Mouse (Mus musculus) inflammation-experienced regulatory T-cells, adult 6 months (primary cell): ENCODE results near the gene Mfsd12. TPM values are rescaled to one million over a fixed set of nuclear protein-coding genes. Genes with fewer than 3 reads are reported as not detected.
A peak's percentile ranks its signal among the peaks of the same experiment; 100 is the strongest.

Source experiments
- ATAC-seq: one replicate; pipeline ENCODE4 v1.8.0; 2017
- polyA plus RNA-seq, 3 experiments: library from polyadenylated mRNA; unstranded; fragments of 100-300 nt; shearing (Covaris generic); gene quantifications; one replicate each; pipeline ENCODE4 v1.2.1; 2017

Mfsd12 gene
- polyA plus RNA-seq, 3 experiments from 2014 or later = 1.6 to 2.1 (median 1.9) TPM

- peak; percentile 79 for ATAC-seq
Measured at GRCm38 (mm10) chr10:81329194-81329975, 27.9 kb upstream of the Mfsd12 start.

DNA sequence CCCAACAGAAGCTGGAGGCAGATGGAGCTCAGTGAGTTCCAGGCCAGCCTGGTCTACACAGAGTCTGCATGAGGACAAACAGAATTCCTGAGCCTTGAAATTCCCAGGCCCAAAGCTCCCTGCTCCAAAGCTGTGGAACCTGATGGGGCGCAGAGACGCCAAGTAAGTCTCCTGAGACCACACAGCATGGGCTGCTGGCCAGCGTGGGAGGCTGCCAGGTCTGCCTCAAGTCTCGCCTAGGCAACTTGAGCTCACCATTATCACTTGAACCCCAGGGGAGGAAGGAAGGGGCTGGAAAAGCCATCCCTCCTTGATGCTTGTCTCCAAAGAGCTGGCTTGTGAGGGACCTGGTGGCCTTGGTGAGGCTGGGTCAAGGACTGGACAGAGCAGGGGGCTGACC, 27.3 kb upstream of the Mfsd12 start:
- no peak for ATAC-seq

- ATAC-seq = no peak
Measured at GRCm38 (mm10) chr10:81332277-81332676, 25.0 kb upstream of the Mfsd12 start.

GRCm38 (mm10) chr10:81334324-81334723, 23.0 kb upstream of the Mfsd12 start:
- ATAC-seq = no peak

- no peak for ATAC-seq
Measured at GRCm38 (mm10) chr10:81335393-81336340, 21.6 kb upstream of the Mfsd12 start.

DNA sequence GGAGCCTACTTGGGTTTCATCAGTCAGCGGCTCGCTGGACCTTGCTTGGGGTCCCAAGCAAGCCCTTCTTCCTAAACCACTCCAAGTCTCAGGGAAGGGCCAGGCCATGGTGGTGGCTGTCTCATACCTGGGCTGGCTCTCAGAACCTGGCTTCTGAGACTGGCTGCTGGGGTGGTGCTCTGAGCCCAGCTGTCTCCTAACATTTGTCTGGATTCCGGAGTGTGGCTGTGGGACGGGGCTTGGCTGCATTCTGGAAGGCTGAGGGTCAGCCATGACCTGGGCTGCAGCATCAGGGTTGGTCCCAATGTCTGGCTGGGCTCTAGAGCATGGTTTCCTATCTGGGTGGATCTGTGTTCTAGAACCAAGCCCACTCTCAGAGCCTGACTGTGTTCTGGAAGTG, 20.7 kb upstream of the Mfsd12 start:
- no peak for ATAC-seq

GRCm38 (mm10) chr10:81340551-81341332, 16.5 kb upstream of the Mfsd12 start:
- no peak for ATAC-seq

GRCm38 (mm10) chr10:81341333-81341949, 15.8 kb upstream of the Mfsd12 start:
- peak; percentile 49 for ATAC-seq

DNA sequence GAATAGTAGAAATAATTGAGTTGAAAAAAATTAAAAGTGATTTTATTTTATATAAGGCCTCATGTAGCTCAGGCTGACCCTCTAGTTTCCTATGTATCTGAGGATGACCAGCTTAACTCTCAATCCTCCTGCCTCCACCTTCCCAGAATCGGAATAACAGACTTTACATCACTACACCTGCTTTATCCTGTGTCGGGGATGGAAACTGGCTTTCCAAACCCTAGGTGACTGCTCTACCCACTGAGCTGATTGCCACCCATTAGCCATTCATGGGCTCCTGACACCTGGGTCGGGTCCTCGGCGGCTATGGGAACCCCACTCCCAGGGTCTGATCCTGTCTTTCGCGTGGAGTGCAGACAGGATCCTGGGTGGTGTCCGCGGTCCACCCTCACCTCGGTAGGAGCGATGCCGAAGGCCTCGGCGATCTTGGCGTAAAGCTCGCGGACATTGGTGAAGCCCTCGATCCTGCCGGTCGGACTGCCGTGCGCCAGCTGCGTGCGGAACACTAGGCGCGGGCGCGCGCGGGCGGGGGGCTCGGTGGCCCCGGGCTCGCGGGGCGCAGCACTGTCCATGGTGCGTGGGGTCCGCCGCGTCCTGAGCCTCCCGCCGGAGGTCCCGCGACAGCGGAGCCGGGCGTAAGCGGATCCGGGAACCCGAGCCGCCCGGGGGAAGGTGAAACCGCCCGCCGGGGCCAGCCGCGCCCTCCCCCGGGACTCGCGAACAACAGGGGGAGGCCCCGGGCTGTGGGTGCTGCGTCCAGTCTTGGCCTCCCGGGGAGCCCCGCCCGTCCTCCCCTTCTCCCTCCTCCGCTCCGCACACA, 14.4 kb upstream of the Mfsd12 start, which contains the start of gene Gipc3:
Gene Gipc3 (minus strand): TSS at position 581 of the 820 bp plus-strand sequence.
- peak; percentile 33 for ATAC-seq

DNA sequence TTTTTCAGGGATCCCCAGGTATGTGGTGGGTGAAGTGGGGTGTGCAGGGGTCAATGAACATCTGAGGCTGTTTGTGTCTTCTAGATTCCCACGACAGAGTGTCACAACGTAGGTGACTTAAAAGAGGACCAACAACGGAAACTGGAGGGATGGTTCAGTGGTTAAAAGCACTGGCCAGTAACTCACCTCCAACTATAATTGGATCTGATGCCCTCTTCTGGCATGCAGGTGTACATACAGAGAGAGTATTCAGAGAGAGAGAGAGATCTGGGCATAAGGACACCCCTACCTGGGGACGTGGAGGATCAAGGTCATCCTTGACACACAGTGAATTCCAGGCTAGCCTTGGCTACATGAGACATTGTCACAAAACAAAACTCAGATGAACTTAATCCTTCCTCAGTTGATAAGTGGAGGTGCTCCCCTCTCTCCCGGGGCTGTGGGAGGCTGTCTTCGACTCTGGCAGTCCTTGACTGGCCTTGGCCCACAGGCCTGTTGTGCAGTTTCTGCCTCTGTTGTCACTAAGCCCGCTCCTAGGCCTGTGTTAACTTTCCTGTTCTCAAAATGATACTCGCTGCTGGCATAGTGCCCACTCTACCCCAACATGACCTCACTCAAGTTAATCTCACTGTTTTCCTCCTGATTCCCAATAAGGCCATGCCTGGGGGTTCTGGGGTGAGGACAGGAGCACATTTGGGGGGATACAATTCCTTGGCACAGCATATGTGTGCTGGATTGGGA, 12.7 kb upstream of the Mfsd12 start:
- peak; percentile 41 for ATAC-seq

- no peak for ATAC-seq
Measured at GRCm38 (mm10) chr10:81345162-81345534, 12.1 kb upstream of the Mfsd12 start.

DNA sequence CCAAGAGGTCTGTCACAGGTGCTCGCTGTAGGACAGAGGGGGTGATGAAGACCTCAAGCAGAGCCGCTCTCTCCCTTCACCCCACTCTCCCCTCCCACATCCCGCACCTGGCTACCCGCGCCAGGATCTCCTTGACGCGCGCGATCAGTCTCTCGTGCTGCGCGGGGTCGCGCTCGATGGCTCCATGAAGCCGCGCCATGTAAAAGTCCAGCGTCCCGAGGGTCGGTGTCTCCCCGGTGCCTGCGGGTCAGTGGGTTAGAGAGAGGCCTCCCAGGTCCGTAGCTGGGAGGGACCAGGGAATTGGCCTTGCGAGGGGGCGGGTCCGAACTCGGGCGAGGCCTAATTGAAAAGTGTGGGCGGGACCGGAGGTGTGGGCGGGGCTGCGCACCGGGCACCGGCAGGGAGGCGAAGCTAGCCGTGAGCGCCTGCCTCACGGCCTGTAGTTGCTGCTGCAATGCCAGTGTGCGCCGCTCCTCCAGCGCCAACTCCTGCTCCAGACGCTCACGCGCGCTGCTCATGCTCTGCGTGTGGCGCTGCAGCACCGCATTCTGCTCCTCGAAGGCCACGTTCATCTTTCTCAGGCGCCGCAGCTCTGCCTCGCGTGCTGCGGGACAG, 10.7 kb upstream of the Mfsd12 start:
- no peak for ATAC-seq

- ATAC-seq = no peak
Measured at GRCm38 (mm10) chr10:81349146-81349545, 8.1 kb upstream of the Mfsd12 start.

DNA sequence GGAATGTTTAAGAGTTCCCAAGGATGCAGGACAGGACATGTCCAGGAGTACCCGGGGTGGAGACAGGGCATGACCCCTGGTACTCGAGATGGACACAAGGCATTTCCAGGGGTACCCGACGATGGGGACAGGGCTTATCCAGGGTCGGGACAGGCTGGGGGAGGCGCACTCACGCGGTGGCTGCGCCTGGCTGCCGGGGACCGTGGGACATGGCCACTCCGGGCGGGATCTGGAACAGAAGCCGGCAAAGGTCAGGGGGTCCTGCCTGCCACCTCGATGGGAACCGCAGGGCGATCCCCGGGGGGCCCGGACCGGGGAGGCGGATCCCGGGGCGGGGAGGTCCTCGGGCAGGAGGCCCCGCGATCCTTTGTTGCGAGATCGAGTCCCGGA, 7.3 kb upstream of the Mfsd12 start:
- ATAC-seq = no peak

- peak; percentile 96 for ATAC-seq
Measured at GRCm38 (mm10) chr10:81350351-81351063, 6.8 kb upstream of the Mfsd12 start, which contains the start of gene Hmg20b. TSS of gene Hmg20b (minus strand) at chr10:81350480.

GRCm38 (mm10) chr10:81351678-81352291, 5.5 kb upstream of the Mfsd12 start:
- no peak for ATAC-seq

DNA sequence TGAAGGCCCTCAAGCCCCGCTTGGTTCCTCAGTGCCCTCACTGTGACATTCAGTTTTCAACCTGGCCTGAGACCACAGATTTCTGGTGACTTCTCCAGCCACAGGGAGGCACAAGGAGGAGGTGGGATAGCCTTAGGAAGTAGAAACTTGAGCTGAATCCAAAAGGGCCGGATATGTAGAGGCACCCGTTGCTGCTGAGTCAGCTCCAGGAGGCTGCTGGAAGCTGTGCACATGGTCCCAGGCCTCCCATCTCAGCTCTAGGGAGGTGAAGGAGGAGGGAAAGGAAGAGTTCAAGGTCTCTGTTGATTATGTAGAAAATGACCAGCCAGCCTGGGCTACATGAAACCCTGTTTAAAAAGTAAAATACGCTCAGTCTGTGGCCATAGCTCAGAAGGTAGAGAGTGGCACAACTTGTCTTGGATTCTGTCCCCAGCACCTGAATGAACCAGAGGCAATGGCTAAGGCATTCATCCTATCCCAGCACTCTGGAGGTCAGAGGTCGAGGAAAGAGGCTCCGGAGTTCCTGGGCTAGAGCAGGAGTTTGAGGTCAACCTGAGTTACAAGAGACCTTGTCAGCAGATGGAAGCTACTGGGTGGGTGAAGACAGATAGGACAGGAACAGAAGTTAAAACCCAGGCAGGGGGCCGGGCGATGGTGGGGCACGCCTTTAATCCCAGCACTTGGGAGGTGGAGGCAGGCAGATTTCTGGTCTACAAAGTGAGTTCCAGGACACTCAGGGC, 2.4 kb upstream of the Mfsd12 start:
- no peak for ATAC-seq

DNA sequence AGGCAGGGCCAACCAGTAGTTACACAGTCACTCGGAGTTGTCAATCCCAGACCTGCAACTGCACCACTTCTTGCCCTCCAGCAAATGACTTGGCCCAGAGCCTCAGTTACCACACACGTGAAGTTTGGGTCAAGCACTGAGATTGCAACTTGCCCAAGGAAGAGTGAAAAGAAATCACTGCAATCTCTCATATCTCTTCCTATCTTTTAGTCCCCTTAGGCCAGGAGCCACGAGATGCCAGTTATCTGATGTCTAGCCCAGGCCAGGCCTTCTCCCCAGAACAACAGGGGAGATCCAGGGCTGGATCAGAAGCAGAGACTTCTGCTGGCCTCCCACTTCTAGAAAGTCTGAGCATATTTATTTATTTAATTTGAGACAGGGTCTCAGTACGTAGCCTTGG, 1.8 kb upstream of the Mfsd12 start:
- no peak for ATAC-seq
